Mouse (Mus musculus): ENCODE measurements around the gene Neurod2. TPM values are rescaled to one million over a fixed set of nuclear protein-coding genes. Genes with fewer than 3 reads are reported as not detected.

The Neurod2 gene
- polyA plus RNA-seq, 1 experiment from 2014 or later: 0.07 TPM

DNA sequence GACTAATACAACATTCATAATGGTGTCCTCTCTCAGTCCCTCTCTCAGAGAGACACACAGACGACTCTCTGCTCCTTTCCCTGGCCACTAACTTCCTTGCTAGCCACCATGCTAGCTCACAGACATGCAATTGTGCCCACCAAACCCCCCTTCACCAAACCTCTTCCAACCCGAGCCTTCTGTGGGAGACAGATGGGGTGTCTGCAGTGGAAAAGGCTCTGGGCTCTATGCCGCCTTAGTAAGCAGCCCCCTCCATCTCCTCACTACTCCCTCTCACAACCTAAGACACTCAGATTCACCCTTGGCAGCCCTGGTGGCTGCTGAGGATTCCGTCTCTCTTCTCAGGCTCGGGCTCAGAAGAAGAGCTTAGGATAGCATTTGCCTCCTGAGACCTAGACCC is 41.9 kb downstream of the Neurod2 start:
- Histone ChIP-seq H3K27ac (ENCODE audit: low read depth, low read length) (no peak overlapping the region), H3K36me3 (ENCODE audit: control insufficient read depth, insufficient read depth, low read length) (no peaks in the 10 kb centered on the region), H3K9me3 (replicated peaks; ENCODE audit: control insufficient read depth, low read length) (no peaks in the 10 kb centered on the region), H3K4me1 (ENCODE audit: control insufficient read depth, insufficient read depth, low read length) (peaks cover 2% of the 10 kb centered on the region; the same call in 1 of the 2 replicates), H3K4me2 (no peak overlapping the region), H3K4me3 (ENCODE audit: low read depth, low read length) (no peak overlapping the region), H3K27me3 (ENCODE audit: control insufficient read depth, insufficient read depth, low read length) (peaks cover 24% of the 10 kb centered on the region), H3K9ac (ENCODE audit: low read depth, low read length) (no peak overlapping the region)
- ATAC-seq (replicated peaks; ENCODE audit: insufficient number of reproducible peaks, low FRiP score, low TSS enrichment): no peak
- 41% methylated on average over 5 of the region's 5 CpGs for WGBS (ENCODE audit: insufficient replicate concordance)

- Histone ChIP-seq H3K4me2 (no peak overlapping the region), H3K4me3 (ENCODE audit: low read depth, low read length) (no peak overlapping the region), H3K4me1 (ENCODE audit: control insufficient read depth, insufficient read depth, low read length) (peaks cover 2% of the 10 kb centered on the region; the same call in 1 of the 2 replicates), H3K9ac (ENCODE audit: low read depth, low read length) (no peak overlapping the region), H3K36me3 (ENCODE audit: control insufficient read depth, insufficient read depth, low read length) (no peaks in the 10 kb centered on the region; the same call in 1 of the 2 replicates), H3K27me3 (ENCODE audit: control insufficient read depth, insufficient read depth, low read length) (peaks cover 15% of the 10 kb centered on the region), H3K9me3 (replicated peaks; ENCODE audit: control insufficient read depth, low read length) (no peaks in the 10 kb centered on the region), H3K27ac (ENCODE audit: low read depth, low read length) (no peak overlapping the region)
- ATAC-seq (replicated peaks; ENCODE audit: insufficient number of reproducible peaks, low FRiP score, low TSS enrichment): no peak
- WGBS (ENCODE audit: insufficient replicate concordance): 58% methylated on average over 2 of the region's 2 CpGs
Observed at GRCm38 (mm10) chr11:98285368-98285767, 44.1 kb downstream of the Neurod2 start.

- Histone ChIP-seq H3K27me3 (ENCODE audit: control insufficient read depth, insufficient read depth, low read length) (peaks cover 5% of the 10 kb centered on the region), H3K4me2 (peak overlapping the region; percentile 66), H3K9me3 (replicated peaks; ENCODE audit: control insufficient read depth, low read length) (no peaks in the 10 kb centered on the region), H3K36me3 (ENCODE audit: control insufficient read depth, insufficient read depth, low read length) (no peaks in the 10 kb centered on the region; the same call in 1 of the 2 replicates), H3K27ac (ENCODE audit: low read depth, low read length) (no peak overlapping the region), H3K4me1 (ENCODE audit: control insufficient read depth, insufficient read depth, low read length) (peaks cover 2% of the 10 kb centered on the region; the same call in 1 of the 2 replicates), H3K4me3 (ENCODE audit: low read depth, low read length) (peak overlapping the region; percentile 27), H3K9ac (ENCODE audit: low read depth, low read length) (no peak overlapping the region)
- no peak for ATAC-seq (replicated peaks; ENCODE audit: insufficient number of reproducible peaks, low FRiP score, low TSS enrichment)
- WGBS (ENCODE audit: insufficient replicate concordance): 2% methylated on average over 17 of the region's 17 CpGs
Observed at GRCm38 (mm10) chr11:98284230-98284629, 45.2 kb downstream of the Neurod2 start.

- H3K36me3 ChIP-seq (ENCODE audit: control insufficient read depth, insufficient read depth, low read length): no peaks in the 10 kb centered on the region; the same call in 1 of the 2 replicates
- H3K27ac ChIP-seq (ENCODE audit: low read depth, low read length): no peak overlapping the region
- H3K4me3 ChIP-seq (ENCODE audit: low read depth, low read length): no peak overlapping the region
- H3K4me1 ChIP-seq (ENCODE audit: control insufficient read depth, insufficient read depth, low read length): peaks cover 2% of the 10 kb centered on the region; the same call in 1 of the 2 replicates
- peaks cover 3% of the 10 kb centered on the region; the same call in 1 of the 2 replicates for H3K27me3 ChIP-seq (ENCODE audit: control insufficient read depth, insufficient read depth, low read length)
- no peak overlapping the region; the same call in 1 of the 2 replicates for H3K4me2 ChIP-seq
- 30% methylated on average over 9 of the region's 9 CpGs for WGBS (ENCODE audit: insufficient replicate concordance)
- no peaks in the 10 kb centered on the region for H3K9me3 ChIP-seq (replicated peaks; ENCODE audit: control insufficient read depth, low read length)
- no peak overlapping the region for H3K9ac ChIP-seq (ENCODE audit: low read depth, low read length)
- no peak for ATAC-seq (replicated peaks; ENCODE audit: insufficient number of reproducible peaks, low FRiP score, low TSS enrichment)
Observed at GRCm38 (mm10) chr11:98283740-98284139, 45.7 kb downstream of the Neurod2 start.

Other genes starting within 250 kb of the Neurod2 start
- gene Fbxl20, start 179.2 kb downstream of the Neurod2 start, polyA plus RNA-seq (2014; fragmentation: Nextera tagmentation; extraction: Ambion mirVana): 12.9 and 15.5 TPM in 2 replicates
- gene Med1, start 136.4 kb downstream of the Neurod2 start, polyA plus RNA-seq (2014; fragmentation: Nextera tagmentation; extraction: Ambion mirVana): 40.7 and 46.9 TPM in 2 replicates
- 8.3 and 11.4 TPM in 2 replicates for gene Cdk12, start 126.6 kb downstream of the Neurod2 start, polyA plus RNA-seq (2014; fragmentation: Nextera tagmentation; extraction: Ambion mirVana)
- gene Ppp1r1b, start 18.8 kb upstream of the Neurod2 start, polyA plus RNA-seq (2014; fragmentation: Nextera tagmentation; extraction: Ambion mirVana): 13.6 and 15.3 TPM in 2 replicates
- 39.6 and 40.6 TPM in 2 replicates for gene Stard3, start 28.7 kb upstream of the Neurod2 start, polyA plus RNA-seq (2014; fragmentation: Nextera tagmentation; extraction: Ambion mirVana)
- 149 and 151 TPM in 2 replicates for gene Tcap, start 54.2 kb upstream of the Neurod2 start, polyA plus RNA-seq (2014; fragmentation: Nextera tagmentation; extraction: Ambion mirVana)
- 3.9 and 4.8 TPM in 2 replicates for gene Pnmt, start 56.8 kb upstream of the Neurod2 start, polyA plus RNA-seq (2014; fragmentation: Nextera tagmentation; extraction: Ambion mirVana)
- 10.6 and 13.7 TPM in 2 replicates for gene Pgap3, start 70.8 kb upstream of the Neurod2 start, polyA plus RNA-seq (2014; fragmentation: Nextera tagmentation; extraction: Ambion mirVana)
- gene Erbb2, start 82.8 kb upstream of the Neurod2 start, polyA plus RNA-seq (2014; fragmentation: Nextera tagmentation; extraction: Ambion mirVana): 48.0 and 56.4 TPM in 2 replicates
- 107 and 110 TPM in 2 replicates for gene Mien1, start 109.3 kb upstream of the Neurod2 start, polyA plus RNA-seq (2014; fragmentation: Nextera tagmentation; extraction: Ambion mirVana)
- gene Grb7, start 116.7 kb upstream of the Neurod2 start, polyA plus RNA-seq (2014; fragmentation: Nextera tagmentation; extraction: Ambion mirVana): 0.63 and 2.0 TPM in 2 replicates
- gene Ikzf3, start 216.4 kb upstream of the Neurod2 start, polyA plus RNA-seq (2014; fragmentation: Nextera tagmentation; extraction: Ambion mirVana): 0.13 TPM in 1 of 2 replicates, not detected in the other
- gene Zpbp2, start 221.4 kb upstream of the Neurod2 start, polyA plus RNA-seq (2014; fragmentation: Nextera tagmentation; extraction: Ambion mirVana): 0.33 and 0.62 TPM in 2 replicates

Data from heart, embryonic 11.5 days (tissue).